Mouse (Mus musculus) heart, embryonic 16.5 days (tissue): Measurements from ENCODE around the gene Epx. TPM values are rescaled to one million over a fixed set of nuclear protein-coding genes. Genes with fewer than 3 reads are reported as not detected.
"Not testable (repeated sequence)": the region's sequence is repeated elsewhere in the genome, so short reads cannot be mapped to it uniquely, and the experiment has no call there.

Experiments used
- ATAC-seq: fragments of 200-750 bp; cut with Nextera tagmentation; replicated peaks from 2 replicates; pipeline ENCODE4 v1.8.0; 2017; ENCODE audit warnings: moderate number of reproducible peaks; ENCODE audit not compliant: insufficient read depth, low FRiP score; ENCODE audit errors: extremely low read depth
- H3K27ac ChIP-seq: fragments of 300-500 bp; sonication (generic); 2 replicates; pipeline ENCODE4 v1.5.1; 2014; ENCODE audit warnings: mild to moderate bottlenecking, low read length, control low read depth, moderate library complexity
- H3K27me3 ChIP-seq: fragments of 300-500 bp; sonication (generic); 2 replicates; pipeline ENCODE4 v1.6.1; 2014; ENCODE audit warnings: low read length, mixed read lengths; ENCODE audit not compliant: control insufficient read depth, insufficient read depth
- H3K36me3 ChIP-seq: fragments of 300-500 bp; sonication (generic); 2 replicates; pipeline ENCODE4 v1.6.1; 2014; ENCODE audit not compliant: control insufficient read depth, insufficient read depth
- H3K4me1 ChIP-seq: fragments of 300-500 bp; sonication (generic); 2 replicates; pipeline ENCODE4 v1.6.1; 2014; ENCODE audit warnings: low read length, mixed read lengths; ENCODE audit not compliant: control insufficient read depth, insufficient read depth
- H3K4me2 ChIP-seq: fragments of 300-500 bp; sonication (generic); 2 replicates; pipeline ENCODE4 v1.6.1; 2014; ENCODE audit warnings: low read depth, mild to moderate bottlenecking, control low read depth, low read length
- H3K4me3 ChIP-seq: fragments of 300-500 bp; sonication (generic); 2 replicates; pipeline ENCODE4 v1.5.1; 2014; ENCODE audit warnings: mild to moderate bottlenecking, control low read depth, low read length
- H3K9ac ChIP-seq: fragments of 300-500 bp; sonication (generic); 2 replicates; pipeline ENCODE4 v1.6.1; 2014; ENCODE audit warnings: low read length, control low read depth
- H3K9me3 ChIP-seq: fragments of 300-500 bp; sonication (generic); replicated peaks from 2 replicates; pipeline ENCODE4 v1.6.1; 2016; ENCODE audit warnings: low read length; ENCODE audit not compliant: control insufficient read depth
- WGBS: fragments of 180-500 bp; shearing (Covaris S2); extraction: QIAGEN DNeasy Blood & Tissue Kit; methylation state at CpG from one replicate; pipeline ENCODE4 v1.1.7; 2014; 5-methylcytosine and 5-hydroxymethylcytosine counted together
- polyA plus RNA-seq: library from polyadenylated mRNA; unstranded; fragments of >200 nt; fragmentation: Nextera tagmentation; extraction: Ambion mirVana; gene quantifications from 2 replicates; pipeline ENCODE4 v1.2.1, GENCODE M21; 2015

Gene Epx
- polyA plus RNA-seq, 1 experiment from 2014 or later: 0.45 TPM

GRCm38 (mm10) chr11:87881714-87882113 lies 6.4 kb upstream of the Epx start:
- H3K4me3 ChIP-seq: no peak overlapping the region
- H3K4me2 ChIP-seq: no peak overlapping the region
- no peak overlapping the region for H3K9ac ChIP-seq
- 60% methylated on average over 4 of the region's 4 CpGs for WGBS
- no peaks in the 10 kb centered on the region for H3K9me3 ChIP-seq
- H3K27ac ChIP-seq: no peak overlapping the region
- no peaks in the 10 kb centered on the region for H3K4me1 ChIP-seq
- no peaks in the 10 kb centered on the region for H3K36me3 ChIP-seq
- ATAC-seq: no peak
- H3K27me3 ChIP-seq: no peaks in the 10 kb centered on the region

GRCm38 (mm10) chr11:87879826-87880225 lies 4.5 kb upstream of the Epx start:
- H3K27ac ChIP-seq: no peak overlapping the region
- WGBS: 85% methylated on average over 9 of the region's 9 CpGs
- no peak overlapping the region for H3K4me3 ChIP-seq
- no peaks in the 10 kb centered on the region for H3K9me3 ChIP-seq
- H3K4me1 ChIP-seq: no peaks in the 10 kb centered on the region
- H3K36me3 ChIP-seq: no peaks in the 10 kb centered on the region
- H3K4me2 ChIP-seq: no peak overlapping the region
- no peak overlapping the region for H3K9ac ChIP-seq
- H3K27me3 ChIP-seq: no peaks in the 10 kb centered on the region
- no peak for ATAC-seq

GRCm38 (mm10) chr11:87871766-87872165 lies 3.6 kb downstream of the Epx start:
- no peaks in the 10 kb centered on the region for H3K36me3 ChIP-seq
- H3K4me3 ChIP-seq: no peak overlapping the region
- ATAC-seq: no peak
- H3K4me1 ChIP-seq: no peaks in the 10 kb centered on the region
- H3K9me3 ChIP-seq: no peaks in the 10 kb centered on the region
- 33% methylated on average over 8 of the region's 8 CpGs for WGBS
- peaks cover 3% of the 10 kb centered on the region for H3K27me3 ChIP-seq
- H3K27ac ChIP-seq: no peak overlapping the region
- no peak overlapping the region for H3K4me2 ChIP-seq
- no peak overlapping the region for H3K9ac ChIP-seq

- 83% methylated on average over 2 of the region's 2 CpGs for WGBS
These were observed 5.2 kb downstream of the Epx start for GRCm38 (mm10) chr11:87870096-87870495.

GRCm38 (mm10) chr11:87866891-87867290 lies 8.4 kb downstream of the Epx start:
- H3K4me2 ChIP-seq, H3K4me3 ChIP-seq, H3K9me3 ChIP-seq, H3K4me1 ChIP-seq, H3K27ac ChIP-seq, H3K27me3 ChIP-seq, H3K9ac ChIP-seq, H3K36me3 ChIP-seq, ATAC-seq: not testable (repeated sequence)
- WGBS: 79% methylated on average over 1 of the region's 2 CpGs

More at GRCm38 (mm10) chr11:87870096-87870495, 5.2 kb downstream of the Epx start:
- no peak for ATAC-seq
- Histone ChIP-seq H3K36me3 (no peaks in the 10 kb centered on the region), H3K9ac (no peak overlapping the region), H3K27ac (no peak overlapping the region), H3K9me3 (no peaks in the 10 kb centered on the region), H3K27me3 (peaks cover 3% of the 10 kb centered on the region), H3K4me3 (no peak overlapping the region), H3K4me2 (no peak overlapping the region), H3K4me1 (no peaks in the 10 kb centered on the region)

GRCm38 (mm10) chr11:87862805-87863204 lies 12.5 kb downstream of the Epx start:
- H3K4me1 ChIP-seq: peaks cover 8% of the 10 kb centered on the region
- H3K4me3 ChIP-seq: no peak overlapping the region
- H3K9ac ChIP-seq: no peak overlapping the region
- ATAC-seq: no peak
- no peaks in the 10 kb centered on the region for H3K9me3 ChIP-seq
- no peak overlapping the region for H3K4me2 ChIP-seq
- WGBS: 90% methylated on average over 13 of the region's 13 CpGs
- 0 out of 2 replicates have a peak, but pooled peaks cover 6% of the 10 kb centered on the region for H3K36me3 ChIP-seq
- peaks cover 2% of the 10 kb centered on the region; the same call in 1 of the 2 replicates for H3K27me3 ChIP-seq
- no peak overlapping the region for H3K27ac ChIP-seq

- no peak overlapping the region for H3K27ac ChIP-seq
- 89% methylated on average over 9 of the region's 9 CpGs for WGBS
- ATAC-seq: no peak
These were observed 14.9 kb downstream of the Epx start for GRCm38 (mm10) chr11:87860426-87860825.

GRCm38 (mm10) chr11:87859273-87859672 lies 16.1 kb downstream of the Epx start:
- peak; percentile 78 for ATAC-seq
- Histone ChIP-seq H3K4me2 (no peak overlapping the region), H3K36me3 (0 out of 2 replicates have a peak, but pooled peaks cover 9% of the 10 kb centered on the region), H3K9ac (no peak overlapping the region), H3K27ac (no peak overlapping the region), H3K4me3 (no peak overlapping the region), H3K4me1 (peaks cover 8% of the 10 kb centered on the region), H3K27me3 (peaks cover 2% of the 10 kb centered on the region; the same call in 1 of the 2 replicates), H3K9me3 (no peaks in the 10 kb centered on the region)
- 64% methylated on average over 11 of the region's 11 CpGs for WGBS

More at GRCm38 (mm10) chr11:87860426-87860825, 14.9 kb downstream of the Epx start:
- no peak overlapping the region for H3K4me2 ChIP-seq
- 0 out of 2 replicates have a peak, but pooled peaks cover 9% of the 10 kb centered on the region for H3K36me3 ChIP-seq
- H3K27me3 ChIP-seq: peaks cover 2% of the 10 kb centered on the region; the same call in 1 of the 2 replicates
- no peaks in the 10 kb centered on the region for H3K9me3 ChIP-seq
- peaks cover 8% of the 10 kb centered on the region for H3K4me1 ChIP-seq
- H3K9ac ChIP-seq: no peak overlapping the region
- no peak overlapping the region for H3K4me3 ChIP-seq

GRCm38 (mm10) chr11:87854550-87854949 lies 20.8 kb downstream of the Epx start:
- WGBS: 81% methylated on average over 7 of the region's 7 CpGs

More at GRCm38 (mm10) chr11:87854550-87854949, 20.8 kb downstream of the Epx start:
- Histone ChIP-seq H3K9ac (no peak overlapping the region), H3K4me1 (peaks cover 9% of the 10 kb centered on the region), H3K27ac (no peak overlapping the region), H3K4me2 (no peak overlapping the region), H3K4me3 (no peak overlapping the region), H3K9me3 (no peaks in the 10 kb centered on the region), H3K36me3 (0 out of 2 replicates have a peak, but pooled peaks cover 3% of the 10 kb centered on the region), H3K27me3 (no peaks in the 10 kb centered on the region)
- ATAC-seq: no peak
